Mouse (Mus musculus) intestine, embryonic 15.5 days (tissue): ENCODE measurements around the gene Emx1. TPM values are rescaled to one million over a fixed set of nuclear protein-coding genes. Genes with fewer than 3 reads are reported as not detected.

Experiments
- ATAC-seq: fragments of 200-750 bp; cut with Nextera tagmentation; 2 replicates; pipeline ENCODE4 v1.8.0; 2017; ENCODE audit warnings: moderate TSS enrichment, moderate library complexity
- H3K27ac ChIP-seq: fragments of 300-500 bp; sonication (generic); 2 replicates; pipeline ENCODE4 v1.5.1; 2015; ENCODE audit warnings: mild to moderate bottlenecking, inconsistent platforms
- H3K27me3 ChIP-seq: fragments of 300-500 bp; sonication (generic); replicated peaks from 2 replicates; pipeline ENCODE4 v1.6.1; 2015; ENCODE audit warnings: inconsistent platforms
- H3K36me3 ChIP-seq: fragments of 300-500 bp; sonication (generic); 2 replicates; pipeline ENCODE4 v1.6.1; 2015; ENCODE audit warnings: inconsistent platforms
- H3K4me1 ChIP-seq: fragments of 300-500 bp; sonication (generic); replicated peaks from 2 replicates; pipeline ENCODE4 v1.6.1; 2015; ENCODE audit warnings: inconsistent platforms
- H3K4me2 ChIP-seq: fragments of 300-500 bp; sonication (generic); replicated peaks from 2 replicates; pipeline ENCODE4 v1.6.1; 2015; ENCODE audit warnings: mild to moderate bottlenecking, inconsistent platforms
- H3K4me3 ChIP-seq: fragments of 300-500 bp; sonication (generic); replicated peaks from 2 replicates; pipeline ENCODE4 v1.5.1; 2015; ENCODE audit warnings: inconsistent platforms
- H3K9ac ChIP-seq: fragments of 300-500 bp; sonication (generic); 2 replicates; pipeline ENCODE4 v1.6.1; 2015; ENCODE audit warnings: inconsistent platforms
- H3K9me3 ChIP-seq: fragments of 300-500 bp; sonication (generic); 2 replicates; pipeline ENCODE4 v1.6.1; 2016; ENCODE audit warnings: inconsistent platforms
- WGBS: fragments of 180-500 bp; shearing (Covaris S2); methylation state at CpG from one replicate; pipeline ENCODE4 v1.1.7; 2015; 5-methylcytosine and 5-hydroxymethylcytosine counted together
- polyA plus RNA-seq: library from polyadenylated mRNA; unstranded; fragments of >200 nt; fragmentation: Nextera tagmentation; extraction: Ambion mirVana; gene quantifications from 2 replicates; pipeline ENCODE4 v1.2.1, GENCODE M21; 2015

Gene Emx1
- polyA plus RNA-seq, 1 experiment from 2014 or later = not detected

- ATAC-seq = peak; percentile 51
- no peaks in the 10 kb centered on the region for H3K27me3 ChIP-seq
- no peaks in the 10 kb centered on the region for H3K36me3 ChIP-seq
- 42% methylated on average over 4 of the region's 4 CpGs for WGBS
- H3K4me2 ChIP-seq = no peak overlapping the region
- peaks cover 2% of the 10 kb centered on the region; the same call in 1 of the 2 replicates for H3K4me1 ChIP-seq
- no peak overlapping the region for H3K4me3 ChIP-seq
- H3K9me3 ChIP-seq = no peaks in the 10 kb centered on the region
- no peak overlapping the region for H3K27ac ChIP-seq
- H3K9ac ChIP-seq = no peak overlapping the region
Measured at GRCm38 (mm10) chr6:85220917-85221316, 33.7 kb downstream of the Emx1 start.

- 86% methylated on average over 10 of the region's 10 CpGs for WGBS
- Histone ChIP-seq H3K27ac (no peak overlapping the region), H3K9ac (no peak overlapping the region), H3K4me3 (no peak overlapping the region), H3K27me3 (no peaks in the 10 kb centered on the region), H3K4me2 (no peak overlapping the region), H3K36me3 (no peaks in the 10 kb centered on the region), H3K4me1 (peaks cover 2% of the 10 kb centered on the region; the same call in 1 of the 2 replicates), H3K9me3 (no peaks in the 10 kb centered on the region)
- ATAC-seq = no peak
Measured at GRCm38 (mm10) chr6:85222551-85222950, 35.3 kb downstream of the Emx1 start.

- H3K4me2 ChIP-seq = no peak overlapping the region
- no peak overlapping the region for H3K9ac ChIP-seq
- no peaks in the 10 kb centered on the region for H3K27me3 ChIP-seq
- no peaks in the 10 kb centered on the region for H3K36me3 ChIP-seq
- ATAC-seq = no peak
- no peaks in the 10 kb centered on the region for H3K9me3 ChIP-seq
- peaks cover 2% of the 10 kb centered on the region; the same call in 1 of the 2 replicates for H3K4me1 ChIP-seq
- WGBS = 71% methylated on average over 14 of the region's 14 CpGs
- H3K4me3 ChIP-seq = no peak overlapping the region
- H3K27ac ChIP-seq = no peak overlapping the region
Measured at GRCm38 (mm10) chr6:85223498-85224150, 36.4 kb downstream of the Emx1 start.

- no peaks in the 10 kb centered on the region for H3K36me3 ChIP-seq
- peaks cover 2% of the 10 kb centered on the region; the same call in 1 of the 2 replicates for H3K4me1 ChIP-seq
- H3K4me2 ChIP-seq = no peak overlapping the region
- H3K9ac ChIP-seq = no peak overlapping the region
- WGBS = 65% methylated on average over 15 of the region's 15 CpGs
- H3K4me3 ChIP-seq = no peak overlapping the region
- no peaks in the 10 kb centered on the region for H3K27me3 ChIP-seq
- H3K27ac ChIP-seq = no peak overlapping the region
- no peaks in the 10 kb centered on the region for H3K9me3 ChIP-seq
- ATAC-seq = no peak
Measured at GRCm38 (mm10) chr6:85224442-85224891, 37.2 kb downstream of the Emx1 start.

GRCm38 (mm10) chr6:85226570-85226969, 39.3 kb downstream of the Emx1 start:
- H3K4me3 ChIP-seq = no peak overlapping the region
- H3K4me1 ChIP-seq = 0 out of 2 replicates have a peak, but pooled peaks cover 6% of the 10 kb centered on the region
- no peak overlapping the region for H3K27ac ChIP-seq
- H3K9me3 ChIP-seq = no peaks in the 10 kb centered on the region
- ATAC-seq = no peak
- no peak overlapping the region for H3K9ac ChIP-seq
- no peak overlapping the region for H3K4me2 ChIP-seq
- no peaks in the 10 kb centered on the region for H3K27me3 ChIP-seq
- H3K36me3 ChIP-seq = no peaks in the 10 kb centered on the region
- WGBS = 85% methylated on average over 9 of the region's 9 CpGs

- H3K9ac ChIP-seq = no peak overlapping the region
- H3K4me3 ChIP-seq = no peak overlapping the region
- no peaks in the 10 kb centered on the region for H3K27me3 ChIP-seq
- no peaks in the 10 kb centered on the region for H3K36me3 ChIP-seq
- ATAC-seq = no peak
- H3K27ac ChIP-seq = no peak overlapping the region
- 0 out of 2 replicates have a peak, but pooled peaks cover 6% of the 10 kb centered on the region for H3K4me1 ChIP-seq
- WGBS = 62% methylated on average over 2 of the region's 2 CpGs
- H3K4me2 ChIP-seq = no peak overlapping the region
- no peaks in the 10 kb centered on the region for H3K9me3 ChIP-seq
Measured at GRCm38 (mm10) chr6:85227520-85227919, 40.3 kb downstream of the Emx1 start.

- H3K27me3 ChIP-seq = no peaks in the 10 kb centered on the region
- peaks cover 13% of the 10 kb centered on the region for H3K4me1 ChIP-seq
- ATAC-seq = peak; percentile 63
- 39% methylated on average over 3 of the region's 3 CpGs for WGBS
- H3K9ac ChIP-seq = no peak overlapping the region
- no peak overlapping the region for H3K4me2 ChIP-seq
- H3K27ac ChIP-seq = no peak overlapping the region
- H3K9me3 ChIP-seq = no peaks in the 10 kb centered on the region
- no peak overlapping the region for H3K4me3 ChIP-seq
- H3K36me3 ChIP-seq = no peaks in the 10 kb centered on the region
Measured at GRCm38 (mm10) chr6:85230762-85231161, 43.5 kb downstream of the Emx1 start.

- no peak overlapping the region for H3K4me2 ChIP-seq
- H3K27me3 ChIP-seq = no peaks in the 10 kb centered on the region
- WGBS = 42% methylated on average over 6 of the region's 6 CpGs
- H3K4me3 ChIP-seq = no peak overlapping the region
- H3K4me1 ChIP-seq = peaks cover 13% of the 10 kb centered on the region
- no peaks in the 10 kb centered on the region for H3K9me3 ChIP-seq
- H3K9ac ChIP-seq = no peak overlapping the region
- no peaks in the 10 kb centered on the region for H3K36me3 ChIP-seq
- no peak for ATAC-seq
- H3K27ac ChIP-seq = no peak overlapping the region
Measured at GRCm38 (mm10) chr6:85231469-85231868, 44.2 kb downstream of the Emx1 start.

- ATAC-seq = no peak
Measured at GRCm38 (mm10) chr6:85232045-85232444, 44.8 kb downstream of the Emx1 start.

GRCm38 (mm10) chr6:85232836-85233623, 45.8 kb downstream of the Emx1 start:
- 24% methylated on average over 7 of the region's 7 CpGs for WGBS
- Histone ChIP-seq H3K27me3 (no peaks in the 10 kb centered on the region), H3K9ac (no peak overlapping the region), H3K9me3 (no peaks in the 10 kb centered on the region), H3K4me1 (peaks cover 13% of the 10 kb centered on the region), H3K27ac (no peak overlapping the region), H3K4me2 (no peak overlapping the region), H3K36me3 (no peaks in the 10 kb centered on the region), H3K4me3 (no peak overlapping the region)
- ATAC-seq = peak; percentile 63

More at GRCm38 (mm10) chr6:85232045-85232444, 44.8 kb downstream of the Emx1 start:
- no peaks in the 10 kb centered on the region for H3K36me3 ChIP-seq
- H3K9me3 ChIP-seq = no peaks in the 10 kb centered on the region
- peaks cover 13% of the 10 kb centered on the region for H3K4me1 ChIP-seq
- H3K4me3 ChIP-seq = no peak overlapping the region
- H3K9ac ChIP-seq = no peak overlapping the region
- H3K4me2 ChIP-seq = no peak overlapping the region
- WGBS = 70% methylated on average over 4 of the region's 4 CpGs
- H3K27ac ChIP-seq = no peak overlapping the region
- H3K27me3 ChIP-seq = no peaks in the 10 kb centered on the region

- 40% methylated on average over 5 of the region's 5 CpGs for WGBS
- no peaks in the 10 kb centered on the region for H3K36me3 ChIP-seq
- H3K4me2 ChIP-seq = no peak overlapping the region
- ATAC-seq = no peak
- H3K9me3 ChIP-seq = no peaks in the 10 kb centered on the region
- H3K9ac ChIP-seq = no peak overlapping the region
- peaks cover 13% of the 10 kb centered on the region for H3K4me1 ChIP-seq
- H3K4me3 ChIP-seq = no peak overlapping the region
- H3K27me3 ChIP-seq = no peaks in the 10 kb centered on the region
- no peak overlapping the region for H3K27ac ChIP-seq
Measured at GRCm38 (mm10) chr6:85234796-85235195, 47.6 kb downstream of the Emx1 start.

- WGBS = 43% methylated on average over 5 of the region's 5 CpGs
- ATAC-seq = no peak
- Histone ChIP-seq H3K36me3 (no peaks in the 10 kb centered on the region), H3K9ac (no peak overlapping the region), H3K9me3 (no peaks in the 10 kb centered on the region), H3K27me3 (no peaks in the 10 kb centered on the region), H3K27ac (no peak overlapping the region), H3K4me3 (no peak overlapping the region), H3K4me1 (peaks cover 8% of the 10 kb centered on the region), H3K4me2 (no peak overlapping the region)
Measured at GRCm38 (mm10) chr6:85237001-85237400, 49.8 kb downstream of the Emx1 start.
